Mouse (Mus musculus) G1E (cell line): Measurements from ENCODE around the gene Atp1a1.

ENCODE experiments used
- CTCF ChIP-seq: IDR thresholded peaks from 2 replicates; pipeline ENCODE4 v1.5.1; 2012; ENCODE audit warnings: low read depth, low read length, inconsistent platforms, mixed read lengths
- GATA1 ChIP-seq: IDR thresholded peaks from 2 replicates; pipeline ENCODE4 v1.6.1; 2012; ENCODE audit warnings: borderline replicate concordance, low read length, inconsistent platforms, mixed read lengths

- no peak for TF ChIP-seq GATA1
- no peak for TF ChIP-seq CTCF
These were observed 41.2 kb upstream of the Atp1a1 start for GRCm38 (mm10) chr3:101645569-101646106.
